Mouse (Mus musculus) kidney, adult 2 months (tissue): ENCODE results near the gene Ap3d1. TPM values are rescaled to one million over a fixed set of nuclear protein-coding genes. Genes with fewer than 3 reads are reported as not detected.

ENCODE experiments used
- DNase-seq: peaks from one replicate; pipeline ENCODE4 v3.0.0; 2021
- H3K27ac ChIP-seq: fragments of 200-500 bp; 2 replicates; pipeline ENCODE4 v1.5.1; 2012; ENCODE audit warnings: low read depth, low read length, control low read depth, inconsistent platforms; ENCODE audit not compliant: insufficient read depth
- H3K27me3 ChIP-seq: fragments of 200-500 bp; replicated peaks from 2 replicates; pipeline ENCODE4 v1.6.1; 2012; ENCODE audit warnings: mild to moderate bottlenecking, moderate library complexity, low read length, inconsistent platforms; ENCODE audit not compliant: control insufficient read depth, insufficient read depth
- H3K36me3 ChIP-seq: fragments of 200-500 bp; 2 replicates; pipeline ENCODE4 v1.6.1; 2012; ENCODE audit warnings: mild to moderate bottlenecking, moderate library complexity, low read length, inconsistent platforms; ENCODE audit not compliant: control insufficient read depth, insufficient read depth
- H3K4me1 ChIP-seq: fragments of 200-500 bp; 2 replicates; pipeline ENCODE4 v1.6.1; 2011; ENCODE audit warnings: low read length; ENCODE audit not compliant: control insufficient read depth, insufficient read depth
- H3K4me3 ChIP-seq: fragments of 200-500 bp; 2 replicates; pipeline ENCODE4 v1.5.1; 2011; ENCODE audit warnings: mild to moderate bottlenecking, low read depth, low read length, control low read depth; ENCODE audit not compliant: insufficient read depth
- CTCF ChIP-seq: fragments of 200-500 bp; conservative IDR thresholded peaks from 2 replicates; pipeline ENCODE4 v1.5.1; 2011; ENCODE audit warnings: low read depth, mild to moderate bottlenecking, control low read depth, low read length, moderate library complexity, mixed read lengths; ENCODE audit not compliant: insufficient read depth, insufficient read length
- POLR2A ChIP-seq: fragments of 200-500 bp; IDR thresholded peaks from one replicate; pipeline ENCODE4 v1.6.1; 2011; ENCODE audit warnings: low read depth, low read length, control low read depth
- WGBS: fragments of 180-500 bp; shearing (Covaris S2); methylation state at CpG from one replicate; pipeline ENCODE4 v1.1.7; 2018; 5-methylcytosine and 5-hydroxymethylcytosine counted together
- polyA plus RNA-seq: library from polyadenylated mRNA; depleted of rRNA; stranded (reverse); fragments of >200 nt; gene quantifications from 2 replicates; pipeline ENCODE4 v1.2.3, GENCODE M21; 2012

The Ap3d1 gene
- polyA plus RNA-seq, 1 experiment: 87.7 TPM

- no peaks in the 10 kb centered on the region for H3K36me3 ChIP-seq
- H3K27ac ChIP-seq: no peak overlapping the region
- H3K27me3 ChIP-seq: no peaks in the 10 kb centered on the region
- no peak for DNase-seq
- peaks cover 30% of the 10 kb centered on the region for H3K4me1 ChIP-seq
- 97% methylated on average over 6 of the region's 6 CpGs for WGBS
- no peak overlapping the region for H3K4me3 ChIP-seq
- TF ChIP-seq CTCF (no peak), POLR2A (no peak)
These were observed 60.1 kb downstream of the Ap3d1 start for GRCm38 (mm10) chr10:80682003-80682402.

- 47% methylated on average over 2 of the region's 2 CpGs for WGBS
- no peak for DNase-seq
- Histone ChIP-seq H3K27me3 (no peaks in the 10 kb centered on the region), H3K4me3 (no peak overlapping the region), H3K27ac (peak overlapping the region; percentile 84), H3K36me3 (no peaks in the 10 kb centered on the region), H3K4me1 (peaks cover 31% of the 10 kb centered on the region)
- TF ChIP-seq CTCF (no peak), POLR2A (no peak)
These were observed 61.8 kb downstream of the Ap3d1 start for GRCm38 (mm10) chr10:80680260-80680696.

- no peaks in the 10 kb centered on the region for H3K36me3 ChIP-seq
- no peak overlapping the region for H3K4me3 ChIP-seq
- peak overlapping the region; percentile 84 for H3K27ac ChIP-seq
- peak; percentile 56 for DNase-seq
- H3K4me1 ChIP-seq: peaks cover 31% of the 10 kb centered on the region
- no peaks in the 10 kb centered on the region for H3K27me3 ChIP-seq
- WGBS: 33% methylated on average over 9 of the region's 9 CpGs
- TF ChIP-seq CTCF: no peak
- TF ChIP-seq POLR2A: no peak
These were observed 62.4 kb downstream of the Ap3d1 start for GRCm38 (mm10) chr10:80679556-80680259.

GRCm38 (mm10) chr10:80678601-80679377 is 63.3 kb downstream of the Ap3d1 start:
- H3K4me1 ChIP-seq: peaks cover 37% of the 10 kb centered on the region
- no peak overlapping the region for H3K4me3 ChIP-seq
- peak overlapping the region; percentile 98 for H3K27ac ChIP-seq
- H3K36me3 ChIP-seq: no peaks in the 10 kb centered on the region
- TF ChIP-seq CTCF (no peak), POLR2A (no peak)
- no peaks in the 10 kb centered on the region for H3K27me3 ChIP-seq
- WGBS: 33% methylated on average over 9 of the region's 10 CpGs
- DNase-seq: peak; percentile 78

GRCm38 (mm10) chr10:80677942-80678436 is 64.1 kb downstream of the Ap3d1 start, which contains the start of gene Mknk2:
Gene Mknk2, minus strand, starts transcription at chr10:80678112.
- DNase-seq: peak; percentile 99
- under 1% methylated on average over 8 of the region's 8 CpGs for WGBS
- Histone ChIP-seq H3K4me3 (peak within 1 kb of the TSS; percentile 59), H3K36me3 (no peaks in the 10 kb centered on the region), H3K27ac (peak within 1 kb of the TSS; percentile 98), H3K4me1 (peaks cover 45% of the 10 kb centered on the region), H3K27me3 (no peaks in the 10 kb centered on the region)
- TF ChIP-seq CTCF: no peak
- TF ChIP-seq POLR2A: no peak

- no peaks in the 10 kb centered on the region for H3K36me3 ChIP-seq
- TF ChIP-seq CTCF (no peak), POLR2A (no peak)
- peak; percentile 45 for DNase-seq
- no peaks in the 10 kb centered on the region for H3K27me3 ChIP-seq
- peak overlapping the region; percentile 98 for H3K27ac ChIP-seq
- 6% methylated on average over 9 of the region's 9 CpGs for WGBS
- H3K4me1 ChIP-seq: peaks cover 51% of the 10 kb centered on the region
- peak overlapping the region; percentile 59 for H3K4me3 ChIP-seq
These were observed 64.8 kb downstream of the Ap3d1 start for GRCm38 (mm10) chr10:80677128-80677875.
